Mouse (Mus musculus) stomach, postnatal 0 days (tissue): ENCODE measurements around the gene Tmem178b.

Experiments used
- CTCF ChIP-seq: IDR thresholded peaks from 2 replicates; pipeline ENCODE4 v1.5.1; 2016; ENCODE audit warnings: antibody characterized with exemption, low read depth, mild to moderate bottlenecking, moderate library complexity
- EP300 ChIP-seq: optimal IDR thresholded peaks from 2 replicates; pipeline ENCODE3; 2016; ENCODE audit warnings: antibody characterized with exemption

- TF ChIP-seq CTCF (no peak), EP300 (no peak)
These were observed 191.3 kb downstream of the Tmem178b start for GRCm38 (mm10) chr6:40064342-40064741.
